Mouse (Mus musculus) hindbrain, embryonic 12.5 days (tissue): ENCODE results near the gene Nrip3. TPM values are rescaled to one million over a fixed set of nuclear protein-coding genes. Genes with fewer than 3 reads are reported as not detected.

Source experiments
- ATAC-seq: fragments of 200-750 bp; cut with Nextera tagmentation; 2 replicates; pipeline ENCODE4 v1.8.0; 2017; ENCODE audit warnings: moderate TSS enrichment; ENCODE audit not compliant: low FRiP score
- H3K27ac ChIP-seq: fragments of 300-500 bp; sonication (generic); 2 replicates; pipeline ENCODE4 v1.5.1; 2016; ENCODE audit warnings: mild to moderate bottlenecking
- H3K27me3 ChIP-seq: fragments of 300-500 bp; sonication (generic); 2 replicates; pipeline ENCODE4 v1.6.1; 2016; ENCODE audit warnings: mild to moderate bottlenecking
- H3K36me3 ChIP-seq: fragments of 300-500 bp; sonication (generic); 2 replicates; pipeline ENCODE4 v1.6.1; 2016; ENCODE audit warnings: mild to moderate bottlenecking
- H3K4me1 ChIP-seq: fragments of 300-500 bp; sonication (generic); 2 replicates; pipeline ENCODE4 v1.6.1; 2016
- H3K4me2 ChIP-seq: fragments of 300-500 bp; sonication (generic); replicated peaks from 2 replicates; pipeline ENCODE4 v1.6.1; 2016; ENCODE audit warnings: mild to moderate bottlenecking
- H3K4me3 ChIP-seq: fragments of 300-500 bp; sonication (generic); 2 replicates; pipeline ENCODE4 v1.5.1; 2016; ENCODE audit warnings: mild to moderate bottlenecking
- H3K9ac ChIP-seq: fragments of 300-500 bp; sonication (generic); 2 replicates; pipeline ENCODE4 v1.6.1; 2016; ENCODE audit warnings: mild to moderate bottlenecking, moderate library complexity
- H3K9me3 ChIP-seq: fragments of 300-500 bp; sonication (generic); replicated peaks from 2 replicates; pipeline ENCODE4 v1.6.1; 2016; ENCODE audit warnings: mild to moderate bottlenecking
- WGBS: fragments of 180-500 bp; shearing (Covaris S2); methylation state at CpG from one replicate; pipeline ENCODE4 v1.1.7; 2016; 5-methylcytosine and 5-hydroxymethylcytosine counted together
- polyA plus RNA-seq: library from polyadenylated mRNA; unstranded; fragments of >200 nt; fragmentation: Nextera tagmentation; extraction: Ambion mirVana; gene quantifications from 2 replicates; pipeline ENCODE4 v1.2.1, GENCODE M21; 2016

The Nrip3 gene
- polyA plus RNA-seq, 1 experiment from 2014 or later = 1.3 TPM

GRCm38 (mm10) chr7:109754034-109754433 is 27.8 kb downstream of the Nrip3 start:
- H3K9ac ChIP-seq = no peak overlapping the region
- H3K4me1 ChIP-seq = peaks cover 17% of the 10 kb centered on the region
- H3K27me3 ChIP-seq = no peaks in the 10 kb centered on the region
- H3K36me3 ChIP-seq = no peaks in the 10 kb centered on the region
- H3K27ac ChIP-seq = no peak overlapping the region
- H3K4me2 ChIP-seq = no peak overlapping the region
- WGBS = 95% methylated on average over 8 of the region's 8 CpGs
- no peak overlapping the region for H3K4me3 ChIP-seq
- ATAC-seq = no peak
- no peaks in the 10 kb centered on the region for H3K9me3 ChIP-seq

- H3K27ac ChIP-seq = peak within 1 kb of the TSS; percentile 86
- H3K4me1 ChIP-seq = peaks cover 17% of the 10 kb centered on the region
- ATAC-seq = peak; percentile 93
- no peaks in the 10 kb centered on the region for H3K9me3 ChIP-seq
- H3K4me2 ChIP-seq = peak within 1 kb of the TSS; percentile 91
- no peaks in the 10 kb centered on the region for H3K36me3 ChIP-seq
- H3K27me3 ChIP-seq = no peaks in the 10 kb centered on the region
- peak within 1 kb of the TSS; percentile 91 for H3K9ac ChIP-seq
- under 1% methylated on average over 74 of the region's 74 CpGs for WGBS
- H3K4me3 ChIP-seq = peak within 1 kb of the TSS; percentile 88
These were observed 29.6 kb downstream of the Nrip3 start, which contains the start of gene Tmem9b for GRCm38 (mm10) chr7:109752008-109752925. Gene Tmem9b (minus strand): TSS chr7:109752875.

GRCm38 (mm10) chr7:109751427-109752007 is 30.3 kb downstream of the Nrip3 start:
- no peaks in the 10 kb centered on the region for H3K27me3 ChIP-seq
- H3K4me1 ChIP-seq = peaks cover 17% of the 10 kb centered on the region
- peak overlapping the region; percentile 88 for H3K4me3 ChIP-seq
- H3K27ac ChIP-seq = peak overlapping the region; percentile 86
- H3K4me2 ChIP-seq = peak overlapping the region; percentile 91
- peak overlapping the region; percentile 91 for H3K9ac ChIP-seq
- WGBS = 4% methylated on average over 13 of the region's 13 CpGs
- H3K9me3 ChIP-seq = no peaks in the 10 kb centered on the region
- peak; percentile 15 for ATAC-seq
- H3K36me3 ChIP-seq = peaks cover 2% of the 10 kb centered on the region

GRCm38 (mm10) chr7:109747747-109748146 is 34.1 kb downstream of the Nrip3 start:
- Histone ChIP-seq H3K4me2 (no peak overlapping the region), H3K4me3 (no peak overlapping the region), H3K36me3 (peaks cover 30% of the 10 kb centered on the region), H3K27ac (no peak overlapping the region), H3K27me3 (no peaks in the 10 kb centered on the region), H3K9ac (no peak overlapping the region), H3K9me3 (no peaks in the 10 kb centered on the region), H3K4me1 (peaks cover 8% of the 10 kb centered on the region)
- ATAC-seq = no peak
- WGBS = 59% methylated on average over 1 of the region's 1 CpGs

GRCm38 (mm10) chr7:109741703-109742102 is 40.1 kb downstream of the Nrip3 start:
- Histone ChIP-seq H3K9ac (no peak overlapping the region), H3K4me2 (no peak overlapping the region), H3K36me3 (peaks cover 59% of the 10 kb centered on the region), H3K4me1 (no peaks in the 10 kb centered on the region), H3K27ac (no peak overlapping the region), H3K9me3 (no peaks in the 10 kb centered on the region), H3K4me3 (no peak overlapping the region), H3K27me3 (no peaks in the 10 kb centered on the region)
- ATAC-seq = no peak
- 93% methylated on average over 4 of the region's 4 CpGs for WGBS

GRCm38 (mm10) chr7:109741060-109741459 is 40.8 kb downstream of the Nrip3 start:
- Histone ChIP-seq H3K4me2 (no peak overlapping the region), H3K27me3 (no peaks in the 10 kb centered on the region), H3K27ac (no peak overlapping the region), H3K4me1 (no peaks in the 10 kb centered on the region), H3K9ac (no peak overlapping the region), H3K36me3 (peaks cover 59% of the 10 kb centered on the region), H3K4me3 (no peak overlapping the region), H3K9me3 (no peaks in the 10 kb centered on the region)
- 94% methylated on average over 1 of the region's 1 CpGs for WGBS
- no peak for ATAC-seq

- no peak for ATAC-seq
- 93% methylated on average over 5 of the region's 5 CpGs for whole genome bisulfite sequencing
- H3K4me1 ChIP-seq = no peaks in the 10 kb centered on the region
These were observed 41.9 kb downstream of the Nrip3 start for GRCm38 (mm10) chr7:109739822-109740370.

GRCm38 (mm10) chr7:109734806-109735205 is 47.0 kb downstream of the Nrip3 start:
- no peak overlapping the region for H3K4me2 ChIP-seq
- peaks cover 21% of the 10 kb centered on the region for H3K36me3 ChIP-seq

More at GRCm38 (mm10) chr7:109739822-109740370, 41.9 kb downstream of the Nrip3 start:
- H3K4me3 ChIP-seq = no peak overlapping the region
- no peak overlapping the region for H3K4me2 ChIP-seq
- peaks cover 61% of the 10 kb centered on the region for H3K36me3 ChIP-seq
- no peaks in the 10 kb centered on the region for H3K9me3 ChIP-seq
- H3K27me3 ChIP-seq = no peaks in the 10 kb centered on the region
- no peak overlapping the region for H3K27ac ChIP-seq
- no peak overlapping the region for H3K9ac ChIP-seq

GRCm38 (mm10) chr7:109731626-109732025 is 50.2 kb downstream of the Nrip3 start, which contains the start of gene Ascl3:
Gene Ascl3 (minus strand): TSS chr7:109731726.
- WGBS = 92% methylated on average over 5 of the region's 5 CpGs

More at GRCm38 (mm10) chr7:109734806-109735205, 47.0 kb downstream of the Nrip3 start:
- Histone ChIP-seq H3K27me3 (no peaks in the 10 kb centered on the region), H3K27ac (no peak overlapping the region), H3K9me3 (no peaks in the 10 kb centered on the region), H3K4me1 (peaks cover 3% of the 10 kb centered on the region; the same call in 1 of the 2 replicates), H3K9ac (no peak overlapping the region), H3K4me3 (no peak overlapping the region)
- 91% methylated on average over 4 of the region's 4 CpGs for WGBS
- no peak for ATAC-seq

GRCm38 (mm10) chr7:109723697-109724096 is 58.1 kb downstream of the Nrip3 start, which contains the start of gene BC051019:
Gene BC051019 (minus strand): TSS chr7:109723850.
- 94% methylated on average over 5 of the region's 5 CpGs for WGBS
- no peaks in the 10 kb centered on the region for H3K27me3 ChIP-seq
- H3K4me2 ChIP-seq = no peak within 1 kb of the TSS
- H3K9me3 ChIP-seq = no peaks in the 10 kb centered on the region
- no peak within 1 kb of the TSS for H3K9ac ChIP-seq
- H3K36me3 ChIP-seq = no peaks in the 10 kb centered on the region
- H3K27ac ChIP-seq = no peak within 1 kb of the TSS
- no peak for ATAC-seq
- no peaks in the 10 kb centered on the region for H3K4me1 ChIP-seq
- no peak within 1 kb of the TSS for H3K4me3 ChIP-seq

More at GRCm38 (mm10) chr7:109731626-109732025, 50.2 kb downstream of the Nrip3 start, which contains the start of gene Ascl3:
- Histone ChIP-seq H3K9ac (no peak within 1 kb of the TSS), H3K9me3 (no peaks in the 10 kb centered on the region), H3K27me3 (no peaks in the 10 kb centered on the region), H3K4me1 (peaks cover 3% of the 10 kb centered on the region; the same call in 1 of the 2 replicates), H3K27ac (no peak within 1 kb of the TSS), H3K4me3 (no peak within 1 kb of the TSS), H3K36me3 (peaks cover 13% of the 10 kb centered on the region), H3K4me2 (no peak within 1 kb of the TSS)
- ATAC-seq = no peak

- no peak for ATAC-seq
- Histone ChIP-seq H3K9ac (no peak overlapping the region), H3K4me3 (no peak overlapping the region), H3K36me3 (no peaks in the 10 kb centered on the region), H3K4me2 (no peak overlapping the region), H3K4me1 (no peaks in the 10 kb centered on the region), H3K27ac (no peak overlapping the region), H3K9me3 (no peaks in the 10 kb centered on the region), H3K27me3 (no peaks in the 10 kb centered on the region)
- WGBS = 96% methylated on average over 8 of the region's 8 CpGs
These were observed 58.7 kb downstream of the Nrip3 start for GRCm38 (mm10) chr7:109723114-109723513.

- Histone ChIP-seq H3K4me2 (no peak overlapping the region), H3K27ac (no peak overlapping the region), H3K9ac (no peak overlapping the region), H3K27me3 (no peaks in the 10 kb centered on the region), H3K9me3 (no peaks in the 10 kb centered on the region), H3K4me1 (no peaks in the 10 kb centered on the region), H3K4me3 (no peak overlapping the region), H3K36me3 (no peaks in the 10 kb centered on the region)
- no peak for ATAC-seq
- WGBS = 100% methylated on average over 2 of the region's 2 CpGs
These were observed 59.2 kb downstream of the Nrip3 start for GRCm38 (mm10) chr7:109722618-109723017.
